Mouse (Mus musculus): ENCODE measurements around the gene Atp2a1. TPM values are rescaled to one million over a fixed set of nuclear protein-coding genes. Genes with fewer than 3 reads are reported as not detected.
"Not testable (repeated sequence)": the region's sequence is repeated elsewhere in the genome, so short reads cannot be mapped to it uniquely, and the experiment has no call there.

Atp2a1 gene
- polyA plus RNA-seq, 1 experiment from 2014 or later: 12.7 TPM

GRCm38 (mm10) chr7:126427323-126427860 is 35.5 kb downstream of the Atp2a1 start:
- H3K36me3 ChIP-seq: peaks cover 5% of the 10 kb centered on the region; the same call in 1 of the 2 replicates
- no peak overlapping the region for H3K9ac ChIP-seq (replicated peaks)
- H3K27ac ChIP-seq (replicated peaks): no peak overlapping the region
- H3K4me3 ChIP-seq (replicated peaks): 0 out of 2 replicates have a peak overlapping the region, but pooled peaks have one; percentile 79
- no peak for ATAC-seq (ENCODE audit: low FRiP score)
- H3K27me3 ChIP-seq (replicated peaks): no peaks in the 10 kb centered on the region
- WGBS: 62% methylated on average over 12 of the region's 13 CpGs
- H3K4me1 ChIP-seq: peaks cover 25% of the 10 kb centered on the region
- H3K4me2 ChIP-seq: no peak overlapping the region
- H3K9me3 ChIP-seq (replicated peaks): no peaks in the 10 kb centered on the region

- H3K27me3 ChIP-seq (replicated peaks): no peaks in the 10 kb centered on the region
- H3K36me3 ChIP-seq: no peaks in the 10 kb centered on the region
- H3K9me3 ChIP-seq (replicated peaks): no peaks in the 10 kb centered on the region
- H3K4me1 ChIP-seq: peaks cover 14% of the 10 kb centered on the region
- 85% methylated on average over 6 of the region's 6 CpGs for WGBS
- H3K4me2 ChIP-seq: no peak overlapping the region
- ATAC-seq (ENCODE audit: low FRiP score): no peak
- H3K27ac ChIP-seq (replicated peaks): no peak overlapping the region
- H3K4me3 ChIP-seq (replicated peaks): no peak overlapping the region
- H3K9ac ChIP-seq (replicated peaks): no peak overlapping the region
Observed at GRCm38 (mm10) chr7:126424161-126424560, 38.7 kb downstream of the Atp2a1 start.

- Histone ChIP-seq H3K9me3 (replicated peaks) (no peaks in the 10 kb centered on the region), H3K27ac (replicated peaks) (no peak overlapping the region), H3K4me2 (no peak overlapping the region), H3K36me3 (no peaks in the 10 kb centered on the region), H3K9ac (replicated peaks) (no peak overlapping the region), H3K27me3 (replicated peaks) (no peaks in the 10 kb centered on the region), H3K4me3 (replicated peaks) (no peak overlapping the region), H3K4me1 (no peaks in the 10 kb centered on the region)
- 89% methylated on average over 5 of the region's 5 CpGs for WGBS
- no peak for ATAC-seq (ENCODE audit: low FRiP score)
Observed at GRCm38 (mm10) chr7:126421756-126422155, 41.2 kb downstream of the Atp2a1 start.

GRCm38 (mm10) chr7:126418496-126418895 is 44.4 kb downstream of the Atp2a1 start:
- H3K4me1 ChIP-seq: no peaks in the 10 kb centered on the region
- no peak overlapping the region for H3K4me3 ChIP-seq (replicated peaks)
- 59% methylated on average over 3 of the region's 3 CpGs for WGBS
- no peak overlapping the region for H3K27ac ChIP-seq (replicated peaks)
- H3K4me2 ChIP-seq: no peak overlapping the region
- no peak for ATAC-seq (ENCODE audit: low FRiP score)
- H3K27me3 ChIP-seq (replicated peaks): no peaks in the 10 kb centered on the region
- H3K9ac ChIP-seq (replicated peaks): no peak overlapping the region
- no peaks in the 10 kb centered on the region for H3K9me3 ChIP-seq (replicated peaks)
- no peaks in the 10 kb centered on the region for H3K36me3 ChIP-seq

- no peak overlapping the region for H3K4me2 ChIP-seq
- H3K9ac ChIP-seq (replicated peaks): no peak overlapping the region
- no peak for ATAC-seq (ENCODE audit: low FRiP score)
- H3K27ac ChIP-seq (replicated peaks): no peak overlapping the region
- H3K36me3 ChIP-seq: no peaks in the 10 kb centered on the region
- no peaks in the 10 kb centered on the region for H3K4me1 ChIP-seq
- 84% methylated on average over 4 of the region's 4 CpGs for WGBS
- H3K27me3 ChIP-seq (replicated peaks): no peaks in the 10 kb centered on the region
- no peaks in the 10 kb centered on the region for H3K9me3 ChIP-seq (replicated peaks)
- H3K4me3 ChIP-seq (replicated peaks): no peak overlapping the region
Observed at GRCm38 (mm10) chr7:126417606-126418005, 45.3 kb downstream of the Atp2a1 start.

- no peak overlapping the region for H3K27ac ChIP-seq (replicated peaks)
- no peaks in the 10 kb centered on the region for H3K27me3 ChIP-seq (replicated peaks)
- WGBS: 28% methylated on average over 8 of the region's 8 CpGs
- no peak overlapping the region for H3K4me2 ChIP-seq
- H3K4me1 ChIP-seq: no peaks in the 10 kb centered on the region
- no peak overlapping the region for H3K4me3 ChIP-seq (replicated peaks)
- no peaks in the 10 kb centered on the region for H3K9me3 ChIP-seq (replicated peaks)
- no peak overlapping the region for H3K9ac ChIP-seq (replicated peaks)
- H3K36me3 ChIP-seq: no peaks in the 10 kb centered on the region
- no peak for ATAC-seq (ENCODE audit: low FRiP score)
Observed at GRCm38 (mm10) chr7:126417045-126417444, 45.9 kb downstream of the Atp2a1 start.

- 45% methylated on average over 2 of the region's 2 CpGs for WGBS
Observed at GRCm38 (mm10) chr7:126416615-126417014, 46.3 kb downstream of the Atp2a1 start.

GRCm38 (mm10) chr7:126414725-126415124 is 48.2 kb downstream of the Atp2a1 start, which contains the start of gene Cd19:
Gene Cd19, minus strand, starts transcription at chr7:126414889.
- no peak for ATAC-seq (ENCODE audit: low FRiP score)
- Histone ChIP-seq H3K9me3 (replicated peaks) (no peaks in the 10 kb centered on the region), H3K4me1 (no peaks in the 10 kb centered on the region), H3K27ac (replicated peaks) (no peak within 1 kb of the TSS), H3K9ac (replicated peaks) (no peak within 1 kb of the TSS), H3K36me3 (no peaks in the 10 kb centered on the region), H3K4me2 (no peak within 1 kb of the TSS), H3K27me3 (replicated peaks) (no peaks in the 10 kb centered on the region), H3K4me3 (replicated peaks) (no peak within 1 kb of the TSS)
- WGBS: 91% methylated on average over 6 of the region's 6 CpGs

More at GRCm38 (mm10) chr7:126416615-126417014, 46.3 kb downstream of the Atp2a1 start:
- Histone ChIP-seq H3K4me1 (no peaks in the 10 kb centered on the region), H3K9me3 (replicated peaks) (no peaks in the 10 kb centered on the region), H3K4me3 (replicated peaks) (no peak overlapping the region), H3K27ac (replicated peaks) (no peak overlapping the region), H3K36me3 (no peaks in the 10 kb centered on the region), H3K4me2 (no peak overlapping the region), H3K27me3 (replicated peaks) (no peaks in the 10 kb centered on the region), H3K9ac (replicated peaks) (no peak overlapping the region)
- ATAC-seq (ENCODE audit: low FRiP score): no peak

GRCm38 (mm10) chr7:126411061-126411460 is 51.8 kb downstream of the Atp2a1 start:
- 84% methylated on average over 4 of the region's 4 CpGs for WGBS
- Histone ChIP-seq H3K4me2 (no peak overlapping the region), H3K9me3 (replicated peaks) (no peaks in the 10 kb centered on the region), H3K36me3 (no peaks in the 10 kb centered on the region), H3K4me3 (replicated peaks) (no peak overlapping the region), H3K27ac (replicated peaks) (no peak overlapping the region), H3K4me1 (no peaks in the 10 kb centered on the region), H3K9ac (replicated peaks) (no peak overlapping the region), H3K27me3 (replicated peaks) (no peaks in the 10 kb centered on the region)
- no peak for ATAC-seq (ENCODE audit: low FRiP score)

GRCm38 (mm10) chr7:126408686-126409085 is 54.2 kb downstream of the Atp2a1 start:
- no peak for ATAC-seq (ENCODE audit: low FRiP score)

GRCm38 (mm10) chr7:126402518-126402917 is 60.4 kb downstream of the Atp2a1 start:
- 77% methylated on average over 8 of the region's 8 CpGs for WGBS
- H3K9me3 ChIP-seq (replicated peaks); H3K4me3 ChIP-seq (replicated peaks); H3K36me3 ChIP-seq; H3K27me3 ChIP-seq (replicated peaks); ATAC-seq (ENCODE audit: low FRiP score); H3K4me1 ChIP-seq; H3K9ac ChIP-seq (replicated peaks); H3K4me2 ChIP-seq; H3K27ac ChIP-seq (replicated peaks): not testable (repeated sequence)

More at GRCm38 (mm10) chr7:126408686-126409085, 54.2 kb downstream of the Atp2a1 start:
- Histone ChIP-seq H3K36me3 (no peaks in the 10 kb centered on the region), H3K27ac (replicated peaks) (no peak overlapping the region), H3K4me1 (no peaks in the 10 kb centered on the region), H3K9me3 (replicated peaks) (no peaks in the 10 kb centered on the region), H3K9ac (replicated peaks) (no peak overlapping the region), H3K4me2 (no peak overlapping the region), H3K4me3 (replicated peaks) (no peak overlapping the region), H3K27me3 (replicated peaks) (no peaks in the 10 kb centered on the region)
- WGBS: 85% methylated on average over 2 of the region's 2 CpGs

- H3K4me3 ChIP-seq (replicated peaks): no peak overlapping the region
- H3K27me3 ChIP-seq (replicated peaks): no peaks in the 10 kb centered on the region
- ATAC-seq (ENCODE audit: low FRiP score): no peak
- 14% methylated on average over 5 of the region's 5 CpGs for WGBS
- no peaks in the 10 kb centered on the region for H3K9me3 ChIP-seq (replicated peaks)
- no peak overlapping the region for H3K27ac ChIP-seq (replicated peaks)
- no peak overlapping the region for H3K9ac ChIP-seq (replicated peaks)
- no peak overlapping the region for H3K4me2 ChIP-seq
- H3K4me1 ChIP-seq: peaks cover 12% of the 10 kb centered on the region
- H3K36me3 ChIP-seq: no peaks in the 10 kb centered on the region
Observed at GRCm38 (mm10) chr7:126399548-126399947, 63.4 kb downstream of the Atp2a1 start.

All from neural tube, embryonic 15.5 days (tissue).